Mouse (Mus musculus) brain, embryonic 14.5 days (tissue): ENCODE results near the gene Zbp1.

ENCODE experiments used
- CTCF ChIP-seq: fragments of 200-500 bp; IDR thresholded peaks from 2 replicates; pipeline ENCODE4 v1.5.1; 2012; ENCODE audit warnings: inconsistent platforms, mild to moderate bottlenecking, moderate library complexity, borderline replicate concordance; ENCODE audit not compliant: insufficient read depth, insufficient read length; ENCODE audit errors: extremely low read depth
- POLR2A ChIP-seq: fragments of 200-500 bp; IDR thresholded peaks from 2 replicates; pipeline ENCODE4 v1.6.1; 2012; ENCODE audit warnings: mild to moderate bottlenecking, inconsistent platforms, borderline replicate concordance; ENCODE audit not compliant: poor library complexity, insufficient read depth, insufficient read length, severe bottlenecking; ENCODE audit errors: extremely low read depth

- TF ChIP-seq POLR2A (no peak), CTCF (no peak)
Observed at GRCm38 (mm10) chr2:173180026-173180425, 38.7 kb downstream of the Zbp1 start.
